ENCODE assay signal across 10 mouse cellular contexts in genomic region chr14:45600587-45600986, GRCm38 (mm10). TPM values are rescaled to one million over a fixed set of nuclear protein-coding genes. Genes with fewer than 3 reads are reported as not detected.
DNase-seq lines count a peak whose midpoint lies in the region; ATAC-seq and TF ChIP-seq lines count a peak whose summit lies in the region.
"Had no signal": no experiment of that assay in that cellular context is flagged by ENCODE, and none has a peak within 500 bp of the region (broad histone marks: within the 10 kb centered on the region; RNA-seq: fewer than 3 reads in every experiment).

No protein-coding gene starts in this region.

- peaks cover 8% of the 10 kb centered on the region; the same call in 1 of the 2 replicates for H3K36me3 ChIP-seq in midbrain, embryonic 15.5 days (replicated peaks)
- H3K36me3 ChIP-seq in liver, postnatal 0 days (replicated peaks; ENCODE audit: insufficient read depth, low read length), result peaks cover 39% of the 10 kb centered on the region

- 86% methylated on average over 9 of the region's 9 CpGs for WGBS in midbrain, embryonic 15.5 days
- WGBS in liver, postnatal 0 days (ENCODE audit: insufficient replicate concordance), result 86% methylated on average over 9 of the region's 9 CpGs

- H3K9me3 ChIP-seq in midbrain, embryonic 15.5 days, result no peaks in the 10 kb centered on the region
- no peaks in the 10 kb centered on the region for H3K9me3 ChIP-seq in liver, postnatal 0 days (ENCODE audit: low read length)
- H3K9me3 ChIP-seq: neural tube, embryonic 12.5 days had no signal

- no peak overlapping the region for H3K27ac ChIP-seq in midbrain, embryonic 15.5 days
- no peak overlapping the region for H3K27ac ChIP-seq in liver, postnatal 0 days (ENCODE audit: low read depth)
- H3K27ac ChIP-seq: neural tube, embryonic 12.5 days had no signal

- no peak for TF ChIP-seq CTCF in liver, postnatal 0 days (IDR thresholded peaks at IDR 0.05; ENCODE audit: low read depth)

- no peak overlapping the region for H3K9ac ChIP-seq in midbrain, embryonic 15.5 days
- no peak overlapping the region for H3K9ac ChIP-seq in liver, postnatal 0 days (replicated peaks)
- H3K9ac ChIP-seq: neural tube, embryonic 12.5 days had no signal

- no peak overlapping the region for H3K4me3 ChIP-seq in midbrain, embryonic 15.5 days
- no peak overlapping the region for H3K4me3 ChIP-seq in liver, postnatal 0 days (ENCODE audit: low read depth, low read length)
- H3K4me3 ChIP-seq: neural tube, embryonic 12.5 days had no signal

- peak; percentile 72; the same call in 1 of the 2 replicates for ATAC-seq in midbrain, embryonic 15.5 days (replicated peaks)
- ATAC-seq in liver, postnatal 0 days, result no peak

- H3K4me2 ChIP-seq in midbrain, embryonic 15.5 days, result no peak overlapping the region
- H3K4me2 ChIP-seq in liver, postnatal 0 days (ENCODE audit: low read depth, low read length), result no peak overlapping the region
- H3K4me2 ChIP-seq: neural tube, embryonic 12.5 days had no signal

- no peak for TF ChIP-seq EP300 in liver, postnatal 0 days (IDR thresholded peaks at IDR 0.05; ENCODE audit: low read depth)

- DNase-seq in layer of hippocampus, adult 11-12 months (ENCODE audit: low spot score), result peak; percentile 67
- DNase-seq in layer of hippocampus, adult 9-10 months (ENCODE audit: low spot score), result no peak
- peak; percentile 27 to 54 for DNase-seq in frontal cortex, postnatal 10 days (ENCODE audit: low spot score in 2 of 2)
- peak; percentile 60 to 68 for DNase-seq in layer of hippocampus, adult 8-10 months (ENCODE audit: low spot score in 2 of 2)
- DNase-seq in gastrocnemius, adult 8-10 months (ENCODE audit: low spot score in 2 of 2), result no peak
- DNase-seq in liver, postnatal 0 days, result no peak
- no peak for DNase-seq in heart, adult 18-20 months
- DNase-seq: adrenal gland, postnatal 14 days had no signal

- no peaks in the 10 kb centered on the region for H3K4me1 ChIP-seq in midbrain, embryonic 15.5 days
- H3K4me1 ChIP-seq in liver, postnatal 0 days (ENCODE audit: insufficient read depth), result no peaks in the 10 kb centered on the region
- H3K4me1 ChIP-seq: neural tube, embryonic 12.5 days had no signal

- H3K27me3 ChIP-seq in midbrain, embryonic 15.5 days (replicated peaks), result no peaks in the 10 kb centered on the region
- H3K27me3 ChIP-seq in liver, postnatal 0 days (ENCODE audit: insufficient read depth, low read length), result no peaks in the 10 kb centered on the region
- H3K27me3 ChIP-seq: neural tube, embryonic 12.5 days had no signal

RNA-seq across cellular contexts. Expression of gene Ddhd1, which starts 57.4 kb away (rescaled TPM):
- total RNA-seq in layer of hippocampus, adult 8-10 months (2022), result 10 to 100 TPM; 81.4 to 86.2 (median 83.9) TPM
- polyA plus RNA-seq in midbrain, embryonic 15.5 days (2015; fragmentation: Nextera tagmentation; extraction: Ambion mirVana), result 19.3 and 19.8 TPM in 2 replicates
- total RNA-seq in gastrocnemius, adult 8-10 months (2022), result 1 to 10 TPM; 1.2 to 2.8 (median 1.5) TPM
- 3.2 and 3.7 TPM in 2 replicates for polyA plus RNA-seq in liver, postnatal 0 days (2015; fragmentation: Nextera tagmentation; extraction: Ambion mirVana)
- 10 to 100 TPM in 1 of 2 experiments, 1 to 10 TPM in 1; 7.2 to 11.0 TPM for total RNA-seq in heart, adult 18-20 months (2021)

Comparison
In these comparisons a context has a peak if more than half of its experiments do, and no peak if none do; other contexts are left out.
1. DNase-seq: peak in layer of hippocampus, adult 11-12 months (single experiment), frontal cortex, postnatal 10 days (2 of 2) and layer of hippocampus, adult 8-10 months (2 of 2); none in layer of hippocampus, adult 9-10 months (single experiment), gastrocnemius, adult 8-10 months (0 of 2), liver, postnatal 0 days (single experiment) and heart, adult 18-20 months (0 of 2).
2. RNA of gene Ddhd1, which starts 57.4 kb away (total RNA-seq): 81.4 to 86.2 TPM in layer of hippocampus, adult 8-10 months; 7.2 to 11.0 TPM in heart, adult 18-20 months and 1.2 to 2.8 TPM in gastrocnemius, adult 8-10 months; every median in the first group is over 4 times any median in the second.